Mouse (Mus musculus) neural tube, embryonic 15.5 days (tissue): ENCODE results near the gene Mfap1b. TPM values are rescaled to one million over a fixed set of nuclear protein-coding genes. Genes with fewer than 3 reads are reported as not detected.
"Not testable (repeated sequence)": the region's sequence is repeated elsewhere in the genome, so short reads cannot be mapped to it uniquely, and the experiment has no call there.

Source experiments
- ATAC-seq: fragments of 200-750 bp; cut with Nextera tagmentation; 2 replicates; pipeline ENCODE4 v1.8.0; 2017; ENCODE audit warnings: mild to moderate bottlenecking, moderate TSS enrichment, moderate library complexity; ENCODE audit not compliant: low FRiP score
- H3K27ac ChIP-seq: fragments of 300-500 bp; sonication (generic); replicated peaks from 2 replicates; pipeline ENCODE4 v1.5.1; 2015; ENCODE audit warnings: mild to moderate bottlenecking, inconsistent platforms
- H3K27me3 ChIP-seq: fragments of 300-500 bp; sonication (generic); replicated peaks from 2 replicates; pipeline ENCODE4 v1.6.1; 2015; ENCODE audit warnings: inconsistent platforms
- H3K36me3 ChIP-seq: fragments of 300-500 bp; sonication (generic); 2 replicates; pipeline ENCODE4 v1.6.1; 2015; ENCODE audit warnings: inconsistent platforms
- H3K4me1 ChIP-seq: fragments of 300-500 bp; sonication (generic); 2 replicates; pipeline ENCODE4 v1.6.1; 2015; ENCODE audit warnings: inconsistent platforms
- H3K4me2 ChIP-seq: fragments of 300-500 bp; sonication (generic); 2 replicates; pipeline ENCODE4 v1.6.1; 2015; ENCODE audit warnings: inconsistent platforms, mild to moderate bottlenecking, moderate library complexity
- H3K4me3 ChIP-seq: fragments of 300-500 bp; sonication (generic); replicated peaks from 2 replicates; pipeline ENCODE4 v1.5.1; 2015; ENCODE audit warnings: mild to moderate bottlenecking, inconsistent platforms
- H3K9ac ChIP-seq: fragments of 300-500 bp; sonication (generic); replicated peaks from 2 replicates; pipeline ENCODE4 v1.6.1; 2015; ENCODE audit warnings: mild to moderate bottlenecking, inconsistent platforms
- H3K9me3 ChIP-seq: fragments of 300-500 bp; sonication (generic); replicated peaks from 2 replicates; pipeline ENCODE4 v1.6.1; 2016; ENCODE audit warnings: inconsistent platforms
- WGBS: fragments of 180-500 bp; shearing (Covaris S2); methylation state at CpG from one replicate; pipeline ENCODE4 v1.1.7; 2015; ENCODE audit warnings: mixed read lengths; 5-methylcytosine and 5-hydroxymethylcytosine counted together
- polyA plus RNA-seq: library from polyadenylated mRNA; unstranded; fragments of >200 nt; fragmentation: Nextera tagmentation; extraction: Ambion mirVana; gene quantifications from 2 replicates; pipeline ENCODE4 v1.2.1, GENCODE M21; 2015

Gene Mfap1b
- polyA plus RNA-seq, result 67.8 and 71.5 TPM in 2 replicates

DNA sequence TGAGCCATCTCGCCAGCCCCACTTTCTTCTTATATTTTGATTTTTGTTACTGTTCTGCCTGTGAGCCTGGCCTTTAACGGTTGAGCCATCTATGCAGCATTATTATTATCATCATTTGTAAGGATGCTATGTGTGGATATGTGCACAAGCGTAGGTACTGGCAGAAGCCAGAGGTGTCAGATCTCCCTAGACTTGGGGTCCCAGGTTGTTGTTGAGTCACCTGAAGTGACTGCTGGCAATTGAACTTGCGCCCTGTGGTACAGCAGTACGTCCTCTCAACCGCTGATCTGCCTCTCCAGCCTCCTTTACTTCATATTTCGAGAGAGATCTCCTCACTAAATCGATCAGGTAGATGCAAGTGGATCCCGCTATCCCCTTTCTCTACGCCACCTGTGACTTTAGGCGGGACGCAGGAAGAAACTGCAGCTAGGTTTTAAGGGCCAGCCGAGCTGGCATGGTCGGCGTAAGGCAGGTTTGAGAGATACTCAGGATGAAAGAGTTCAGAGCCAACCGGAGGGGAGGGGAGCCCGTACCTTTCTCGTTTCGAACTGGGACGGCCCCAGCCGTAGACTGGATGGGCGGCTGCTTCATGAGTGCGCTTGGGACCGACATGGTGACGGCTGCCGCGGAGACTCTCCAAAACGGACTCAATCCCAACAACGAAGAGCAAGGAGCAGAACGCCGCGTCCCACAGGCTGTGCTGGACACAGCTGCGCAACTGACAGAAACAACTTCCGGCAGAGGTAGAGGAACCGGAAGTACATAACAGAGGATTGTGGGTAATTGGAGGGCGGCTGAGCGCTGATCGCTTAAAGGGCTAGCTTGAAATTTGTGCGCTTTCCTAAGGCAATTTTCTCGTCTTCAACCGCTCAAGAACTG lies at the start of gene Mfap1b:
Gene Mfap1b, minus strand, starts transcription at position 767 of the 879 bp plus-strand sequence.
- WGBS, result 8% methylated on average over 40 of the region's 41 CpGs
- not testable (repeated sequence) for H3K27me3 ChIP-seq, H3K9me3 ChIP-seq, H3K36me3 ChIP-seq
- H3K4me2 ChIP-seq, result peak within 1 kb of the TSS; percentile 79
- peak within 1 kb of the TSS; percentile 64 for H3K4me3 ChIP-seq
- peaks cover 14% of the 10 kb centered on the region for H3K4me1 ChIP-seq
- H3K27ac ChIP-seq, result peak within 1 kb of the TSS; percentile 72
- H3K9ac ChIP-seq, result peak within 1 kb of the TSS; percentile 71
- ATAC-seq, result peak; percentile 95

GRCm38 (mm10) chr2:121522830-121523229 lies 49.0 kb upstream of the Mfap1b start:
- not testable (repeated sequence) for H3K4me3 ChIP-seq
- 98% methylated on average over 3 of the region's 3 CpGs for WGBS

GRCm38 (mm10) chr2:121522006-121522405 lies 48.1 kb upstream of the Mfap1b start:
- no peak overlapping the region for H3K4me2 ChIP-seq
- 95% methylated on average over 2 of the region's 2 CpGs for WGBS

More at GRCm38 (mm10) chr2:121522830-121523229, 49.0 kb upstream of the Mfap1b start:
- not testable (repeated sequence) for H3K27ac ChIP-seq, H3K4me2 ChIP-seq, H3K36me3 ChIP-seq, H3K9me3 ChIP-seq, H3K4me1 ChIP-seq, H3K9ac ChIP-seq, ATAC-seq, H3K27me3 ChIP-seq

DNA sequence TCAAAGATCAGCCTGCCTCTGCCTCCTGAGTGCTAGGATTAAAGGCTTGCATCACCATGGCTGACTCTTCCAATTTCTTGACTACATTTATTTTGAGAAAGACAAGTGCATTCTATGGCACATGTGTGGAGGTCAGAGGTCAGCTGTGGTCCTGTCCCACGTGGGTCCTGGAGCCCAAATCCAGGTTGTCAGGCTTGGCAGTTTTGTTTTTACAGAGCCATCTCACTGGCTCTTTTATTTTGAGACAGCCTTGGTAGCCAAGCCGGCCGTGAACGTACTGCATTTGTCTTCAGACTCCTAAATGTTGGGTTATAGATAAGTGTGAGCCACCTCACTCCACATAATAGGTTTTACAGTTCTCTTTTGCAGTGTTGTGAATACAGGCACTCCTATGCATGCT lies 44.8 kb upstream of the Mfap1b start:
- H3K4me3 ChIP-seq, H3K9ac ChIP-seq, H3K27me3 ChIP-seq, H3K9me3 ChIP-seq, H3K4me2 ChIP-seq, H3K27ac ChIP-seq, ATAC-seq, H3K36me3 ChIP-seq, H3K4me1 ChIP-seq: not testable (repeated sequence)
- 94% methylated on average over 4 of the region's 4 CpGs for WGBS

More at GRCm38 (mm10) chr2:121522006-121522405, 48.1 kb upstream of the Mfap1b start:
- Histone ChIP-seq H3K27me3 (no peaks in the 10 kb centered on the region), H3K4me3 (no peak overlapping the region), H3K4me1 (no peaks in the 10 kb centered on the region), H3K27ac (no peak overlapping the region), H3K9ac (no peak overlapping the region), H3K9me3 (no peaks in the 10 kb centered on the region), H3K36me3 (peaks cover 4% of the 10 kb centered on the region; the same call in 1 of the 2 replicates)
- no peak for ATAC-seq

DNA sequence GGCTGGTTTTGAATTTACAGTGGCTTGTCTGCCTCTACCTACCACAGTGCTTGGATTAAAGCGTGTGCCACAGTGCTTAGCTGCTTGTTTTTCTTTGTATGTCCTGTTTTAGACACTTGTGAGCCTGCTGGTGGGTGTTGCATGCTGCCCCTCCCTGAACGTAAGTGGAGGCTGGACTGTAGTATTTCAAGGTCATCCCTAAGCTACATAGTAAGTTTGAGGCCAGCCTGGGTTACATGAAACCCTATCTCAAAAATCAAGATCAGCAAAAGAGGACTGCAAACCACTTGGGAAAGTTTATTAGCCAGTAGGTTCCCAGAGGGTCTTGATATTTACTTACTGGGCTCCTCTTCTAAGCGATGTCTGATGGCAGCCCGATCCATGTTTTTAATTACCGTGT lies 44.2 kb upstream of the Mfap1b start:
- no peaks in the 10 kb centered on the region for H3K27me3 ChIP-seq
- 96% methylated on average over 5 of the region's 5 CpGs for WGBS
- H3K4me3 ChIP-seq, result no peak overlapping the region
- H3K4me1 ChIP-seq, result no peaks in the 10 kb centered on the region
- H3K27ac ChIP-seq, result no peak overlapping the region
- no peak overlapping the region for H3K9ac ChIP-seq
- peaks cover 4% of the 10 kb centered on the region; the same call in 1 of the 2 replicates for H3K36me3 ChIP-seq
- H3K4me2 ChIP-seq, result no peak overlapping the region
- H3K9me3 ChIP-seq, result no peaks in the 10 kb centered on the region
- ATAC-seq, result no peak

GRCm38 (mm10) chr2:121514211-121514610 lies 40.3 kb upstream of the Mfap1b start:
- WGBS, result 97% methylated on average over 4 of the region's 4 CpGs

GRCm38 (mm10) chr2:121512991-121513765 lies 39.3 kb upstream of the Mfap1b start:
- ATAC-seq, H3K9me3 ChIP-seq, H3K4me3 ChIP-seq, H3K27ac ChIP-seq, H3K9ac ChIP-seq, H3K4me1 ChIP-seq, H3K27me3 ChIP-seq, H3K4me2 ChIP-seq, H3K36me3 ChIP-seq: not testable (repeated sequence)
- 96% methylated on average over 5 of the region's 5 CpGs for WGBS

More at GRCm38 (mm10) chr2:121514211-121514610, 40.3 kb upstream of the Mfap1b start:
- no peak overlapping the region for H3K27ac ChIP-seq
- H3K9ac ChIP-seq, result no peak overlapping the region
- no peak overlapping the region for H3K4me2 ChIP-seq
- no peaks in the 10 kb centered on the region for H3K9me3 ChIP-seq
- no peak for ATAC-seq
- H3K4me3 ChIP-seq, result no peak overlapping the region
- peaks cover 4% of the 10 kb centered on the region; the same call in 1 of the 2 replicates for H3K4me1 ChIP-seq
- no peaks in the 10 kb centered on the region for H3K36me3 ChIP-seq
- H3K27me3 ChIP-seq, result no peaks in the 10 kb centered on the region

GRCm38 (mm10) chr2:121511401-121511800 lies 37.5 kb upstream of the Mfap1b start:
- Histone ChIP-seq H3K9me3 (no peaks in the 10 kb centered on the region), H3K27me3 (no peaks in the 10 kb centered on the region), H3K4me1 (peaks cover 16% of the 10 kb centered on the region), H3K4me2 (no peak overlapping the region), H3K36me3 (no peaks in the 10 kb centered on the region), H3K27ac (no peak overlapping the region), H3K4me3 (no peak overlapping the region), H3K9ac (no peak overlapping the region)
- 93% methylated on average over 8 of the region's 8 CpGs for WGBS
- ATAC-seq, result no peak

DNA sequence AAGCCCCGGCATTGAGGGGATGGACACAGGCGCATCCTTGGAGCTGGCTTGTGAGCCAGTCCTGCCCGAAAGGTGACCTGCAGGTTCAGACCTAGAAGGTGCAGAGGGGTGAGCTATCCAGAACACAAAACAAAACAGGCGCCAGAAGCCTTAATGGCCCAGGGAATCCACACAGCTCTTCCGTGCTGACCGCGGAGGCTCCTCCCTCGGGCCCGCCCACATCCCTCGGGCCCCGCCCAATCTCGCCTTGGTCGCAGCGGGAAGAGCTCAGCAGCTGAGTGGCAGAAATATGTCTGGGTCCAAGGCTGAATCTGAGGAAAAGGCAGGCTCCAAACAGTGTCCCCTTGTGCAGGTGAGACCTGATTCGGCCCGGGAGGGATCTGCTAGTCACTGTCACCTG lies 35.7 kb upstream of the Mfap1b start:
- Histone ChIP-seq H3K4me1 (peaks cover 19% of the 10 kb centered on the region), H3K9me3 (no peaks in the 10 kb centered on the region), H3K27ac (no peak overlapping the region), H3K36me3 (no peaks in the 10 kb centered on the region), H3K27me3 (no peaks in the 10 kb centered on the region), H3K4me2 (peak overlapping the region; percentile 54), H3K9ac (0 out of 2 replicates have a peak overlapping the region, but pooled peaks have one; percentile 14), H3K4me3 (peak overlapping the region; percentile 34)
- 23% methylated on average over 16 of the region's 16 CpGs for WGBS
- ATAC-seq, result peak; percentile 65; the same call in 1 of the 2 replicates

GRCm38 (mm10) chr2:121507951-121508330 lies 34.1 kb upstream of the Mfap1b start:
- no peak overlapping the region for H3K9ac ChIP-seq
- no peaks in the 10 kb centered on the region for H3K9me3 ChIP-seq
- H3K27me3 ChIP-seq, result no peaks in the 10 kb centered on the region
- peak overlapping the region; percentile 76 for H3K4me2 ChIP-seq
- H3K4me3 ChIP-seq, result peak overlapping the region; percentile 66; the same call in 1 of the 2 replicates
- WGBS, result 82% methylated on average over 2 of the region's 2 CpGs
- no peak for ATAC-seq
- H3K36me3 ChIP-seq, result 0 out of 2 replicates have a peak, but pooled peaks cover 3% of the 10 kb centered on the region
- H3K4me1 ChIP-seq, result peaks cover 19% of the 10 kb centered on the region
- no peak overlapping the region for H3K27ac ChIP-seq

GRCm38 (mm10) chr2:121507173-121507950 lies 33.5 kb upstream of the Mfap1b start:
- Histone ChIP-seq H3K4me1 (peaks cover 19% of the 10 kb centered on the region), H3K4me2 (peak overlapping the region; percentile 76), H3K4me3 (peak overlapping the region; percentile 66), H3K36me3 (0 out of 2 replicates have a peak, but pooled peaks cover 4% of the 10 kb centered on the region), H3K27ac (no peak overlapping the region), H3K27me3 (no peaks in the 10 kb centered on the region), H3K9me3 (no peaks in the 10 kb centered on the region), H3K9ac (peak overlapping the region; percentile 74; the same call in 1 of the 2 replicates)
- ATAC-seq, result no peak
- 21% methylated on average over 12 of the region's 12 CpGs for WGBS
